28 mouse cellular contexts compared by ENCODE assay signal in genomic region chr15:100721445-100721844, GRCm38 (mm10). TPM values are rescaled to one million over a fixed set of nuclear protein-coding genes. Genes with fewer than 3 reads are reported as not detected.
DNase-seq lines count a peak whose midpoint lies in the region; TF ChIP-seq lines count a peak whose summit lies in the region.
"Had no signal": no experiment of that assay in that cellular context is flagged by ENCODE, and none has a peak within 500 bp of the region (broad histone marks: within the 10 kb centered on the region; RNA-seq: fewer than 3 reads in every experiment).

No protein-coding gene starts in this region.

- TF ChIP-seq CTCF in bone marrow, adult 2 months (IDR thresholded peaks at IDR 0.05; ENCODE audit: control insufficient read depth, insufficient read depth, low read length), result peak; percentile 12; the same call in 1 of the 2 replicates

- DNase-seq in adrenal gland, postnatal 14 days, result peak; percentile 1
- no peak for DNase-seq in adrenal gland, postnatal 10 days
- DNase-seq in thymus, postnatal 4 days, result peak; percentile 41
- no peak for DNase-seq in thymus, postnatal 25 days
- peak; percentile 38 for DNase-seq in splenic B cell, adult 2 months (ENCODE audit: low read depth, low spot score)
- no peak for DNase-seq in T-cell, adult 2 months (ENCODE audit: low spot score)
- DNase-seq in layer of hippocampus, postnatal 25 days (ENCODE audit: extremely low spot score in 1 of 2, low spot score in 1 of 2), result no peak
- DNase-seq: adrenal gland, adult 2 months; adrenal gland, postnatal 36 days; cerebellum, adult 11 months; cerebellum, adult 2 months; cerebellum, adult 9-11 months; cerebellum, postnatal 25 days; gastrocnemius, postnatal 25 days; heart, adult 18-20 months; heart, postnatal 14 days; heart, postnatal 4 days had no signal

- no peak overlapping the region for H3K27ac ChIP-seq in bone marrow, adult 2 months (ENCODE audit: control insufficient read depth, insufficient read depth, low read depth, low read length, poor library complexity)
- H3K27ac ChIP-seq: embryonic facial prominence, embryonic 13.5 days; forebrain, embryonic 12.5 days; forebrain, embryonic 15.5 days; heart, embryonic 10.5 days; heart, embryonic 13.5 days; hindbrain, embryonic 14.5 days; hindbrain, postnatal 0 days had no signal

- no peaks in the 10 kb centered on the region; the same call in 1 of the 2 replicates for H3K4me1 ChIP-seq in bone marrow, adult 2 months (ENCODE audit: control insufficient read depth, insufficient read depth, low read length)
- H3K4me1 ChIP-seq: embryonic facial prominence, embryonic 13.5 days; forebrain, embryonic 12.5 days; forebrain, embryonic 15.5 days; heart, embryonic 13.5 days had no signal

- H3K4me3 ChIP-seq in bone marrow, adult 2 months (replicated peaks; ENCODE audit: control insufficient read depth, low read depth, low read length), result no peak overlapping the region
- H3K4me3 ChIP-seq: embryonic facial prominence, embryonic 13.5 days; erythroblast, embryonic 14.5 days; forebrain, embryonic 12.5 days; forebrain, embryonic 15.5 days; heart, embryonic 10.5 days; heart, embryonic 13.5 days had no signal

- TF ChIP-seq POLR2A in bone marrow, adult 2 months (IDR thresholded peaks at IDR 0.05; ENCODE audit: borderline replicate concordance, control insufficient read depth, low read depth, low read length), result no peak

- 71% methylated on average over 5 of the region's 5 CpGs for WGBS in bone marrow, adult 2 months

- peaks cover 6% of the 10 kb centered on the region for H3K36me3 ChIP-seq in splenic B cell, adult 2 months (ENCODE audit: control insufficient read depth, insufficient read depth, low read length, poor library complexity, severe bottlenecking)
- H3K36me3 ChIP-seq: embryonic facial prominence, embryonic 13.5 days; forebrain, embryonic 12.5 days; forebrain, embryonic 15.5 days; heart, embryonic 10.5 days; heart, embryonic 13.5 days had no signal

- no peaks in the 10 kb centered on the region for H3K27me3 ChIP-seq in splenic B cell, adult 2 months (ENCODE audit: control insufficient read depth, insufficient read depth, low read length, poor library complexity, severe bottlenecking)
- H3K27me3 ChIP-seq: forebrain, embryonic 15.5 days; Patski had no signal

RNA-seq across cellular contexts. Expression of gene Galnt6, which starts 7.7 kb away (rescaled TPM):
- 8.1 and 11.9 TPM in 2 replicates for total RNA-seq in adrenal gland, postnatal 14 days (2021)
- 1 to 10 TPM; 9.6 to 9.9 TPM for total RNA-seq in adrenal gland, postnatal 10 days (2021)
- 4.4 and 11.8 TPM in 2 replicates for polyA plus RNA-seq in bone marrow, adult 2 months (2011; ENCODE audit: insufficient read depth, insufficient read length, low replicate concordance, missing spikeins)
- total RNA-seq in layer of hippocampus, postnatal 25 days (2021), result 1 to 10 TPM; 5.7 to 6.5 TPM

RNA-seq across cellular contexts. Expression of gene Cela1, which starts 33.7 kb away (rescaled TPM):
- total RNA-seq in adrenal gland, postnatal 14 days (2021), result 26.1 and 32.9 TPM in 2 replicates
- 10 to 100 TPM; 22.1 to 23.9 TPM for total RNA-seq in adrenal gland, postnatal 10 days (2021)
- polyA plus RNA-seq in bone marrow, adult 2 months (2011; ENCODE audit: insufficient read depth, insufficient read length, low replicate concordance, missing spikeins), result 55.3 and 57.2 TPM in 2 replicates
- 1 to 10 TPM; 1.6 to 1.8 TPM for total RNA-seq in layer of hippocampus, postnatal 25 days (2021)
- total RNA-seq: gastrocnemius, postnatal 25 days; heart, postnatal 4 days had no signal
- polyA plus RNA-seq: forebrain, embryonic 12.5 days had no signal

RNA-seq across cellular contexts. Expression of gene Slc4a8, which starts 40.1 kb away (rescaled TPM):
- 10.4 and 14.6 TPM in 2 replicates for total RNA-seq in adrenal gland, postnatal 14 days (2021)
- 10 to 100 TPM in 1 of 2 experiments, 1 to 10 TPM in 1; 9.5 to 12.6 TPM for total RNA-seq in adrenal gland, postnatal 10 days (2021)
- polyA plus RNA-seq in bone marrow, adult 2 months (2011; ENCODE audit: insufficient read depth, insufficient read length, low replicate concordance, missing spikeins), result 0.84 and 5.2 TPM in 2 replicates
- 10 to 100 TPM; 78.0 to 78.8 TPM for total RNA-seq in layer of hippocampus, postnatal 25 days (2021)

RNA-seq across cellular contexts. Expression of gene Bin2, which starts 52.1 kb away (rescaled TPM):
- total RNA-seq in adrenal gland, postnatal 14 days (2021), result 3.6 and 14.8 TPM in 2 replicates
- total RNA-seq in adrenal gland, postnatal 10 days (2021), result 1 to 10 TPM; 5.5 to 5.8 TPM
- polyA plus RNA-seq in bone marrow, adult 2 months (2011; ENCODE audit: insufficient read depth, insufficient read length, low replicate concordance, missing spikeins), result 72.6 and 139 TPM in 2 replicates
- 1 to 10 TPM; 5.7 to 6.0 TPM for total RNA-seq in layer of hippocampus, postnatal 25 days (2021)
- polyA plus RNA-seq: C2C12, Patski had no signal

Comparison
In these comparisons a context has a peak if more than half of its experiments do, and no peak if none do; other contexts are left out.
1. DNase-seq: peak in adrenal gland, postnatal 14 days (single experiment), thymus, postnatal 4 days (single experiment) and splenic B cell, adult 2 months (single experiment); none in adrenal gland, postnatal 10 days (single experiment), thymus, postnatal 25 days (single experiment), T-cell, adult 2 months (single experiment) and layer of hippocampus, postnatal 25 days (0 of 2).